Mouse (Mus musculus) midbrain, embryonic 13.5 days (tissue): ENCODE data around the gene Gpr152. TPM values are rescaled to one million over a fixed set of nuclear protein-coding genes. Genes with fewer than 3 reads are reported as not detected.
"Not testable (repeated sequence)": the region's sequence is repeated elsewhere in the genome, so short reads cannot be mapped to it uniquely, and the experiment has no call there.

Experiments used
- ATAC-seq: fragments of 200-750 bp; cut with Nextera tagmentation; 2 replicates; pipeline ENCODE4 v1.8.0; 2017; ENCODE audit warnings: mild to moderate bottlenecking, moderate TSS enrichment, moderate library complexity
- H3K27ac ChIP-seq: fragments of 300-500 bp; sonication (generic); 2 replicates; pipeline ENCODE4 v1.5.1; 2015; ENCODE audit warnings: inconsistent platforms, mild to moderate bottlenecking, moderate library complexity
- H3K27me3 ChIP-seq: fragments of 300-500 bp; sonication (generic); 2 replicates; pipeline ENCODE4 v1.6.1; 2015; ENCODE audit warnings: mild to moderate bottlenecking, inconsistent platforms
- H3K36me3 ChIP-seq: fragments of 300-500 bp; sonication (generic); 2 replicates; pipeline ENCODE4 v1.6.1; 2015; ENCODE audit warnings: mild to moderate bottlenecking, inconsistent platforms
- H3K4me1 ChIP-seq: fragments of 300-500 bp; sonication (generic); replicated peaks from 2 replicates; pipeline ENCODE4 v1.6.1; 2015; ENCODE audit warnings: inconsistent platforms
- H3K4me2 ChIP-seq: fragments of 300-500 bp; sonication (generic); replicated peaks from 2 replicates; pipeline ENCODE4 v1.6.1; 2015; ENCODE audit warnings: moderate library complexity, mild to moderate bottlenecking, inconsistent platforms
- H3K4me3 ChIP-seq: fragments of 300-500 bp; sonication (generic); replicated peaks from 2 replicates; pipeline ENCODE4 v1.5.1; 2015; ENCODE audit warnings: mild to moderate bottlenecking, inconsistent platforms
- H3K9ac ChIP-seq: fragments of 300-500 bp; sonication (generic); replicated peaks from 2 replicates; pipeline ENCODE4 v1.6.1; 2015; ENCODE audit warnings: mild to moderate bottlenecking, inconsistent platforms
- H3K9me3 ChIP-seq: fragments of 300-500 bp; sonication (generic); 2 replicates; pipeline ENCODE4 v1.6.1; 2016; ENCODE audit warnings: mild to moderate bottlenecking, inconsistent platforms
- WGBS: fragments of 180-500 bp; shearing (Covaris S2); methylation state at CpG from one replicate; pipeline ENCODE4 v1.1.7; 2015; 5-methylcytosine and 5-hydroxymethylcytosine counted together
- polyA plus RNA-seq: library from polyadenylated mRNA; unstranded; fragments of >200 nt; fragmentation: Nextera tagmentation; extraction: Ambion mirVana; gene quantifications from 2 replicates; pipeline ENCODE4 v1.2.1, GENCODE M21; 2015

The Gpr152 gene
- polyA plus RNA-seq, 1 experiment from 2014 or later: 0.08 TPM

DNA sequence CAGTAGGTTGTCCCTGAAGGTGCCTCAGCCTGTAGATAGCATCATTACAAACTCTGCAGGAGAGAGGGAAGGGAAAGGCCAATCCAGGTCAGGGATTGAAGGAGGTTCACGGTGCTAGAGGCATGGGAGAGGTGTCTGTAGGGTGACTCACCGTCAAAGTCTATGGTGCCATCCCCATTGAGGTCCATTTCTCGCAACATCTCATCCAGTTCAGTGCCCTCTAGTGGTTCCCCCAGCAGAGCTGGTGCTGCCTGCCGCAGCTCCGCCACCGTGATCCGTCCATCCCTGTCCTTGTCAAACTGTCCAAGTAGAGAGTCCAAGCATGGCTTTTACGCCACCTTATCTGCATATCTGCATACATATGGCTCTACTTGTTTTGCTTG lies 3.6 kb upstream of the Gpr152 start:
- not testable (repeated sequence) for H3K27ac ChIP-seq, ATAC-seq, H3K9me3 ChIP-seq, H3K4me3 ChIP-seq, H3K4me2 ChIP-seq, H3K27me3 ChIP-seq, H3K9ac ChIP-seq
- Histone ChIP-seq H3K4me1 (peaks cover 11% of the 10 kb centered on the region), H3K36me3 (peaks cover 26% of the 10 kb centered on the region)
- 28% methylated on average over 8 of the region's 8 CpGs for WGBS

DNA sequence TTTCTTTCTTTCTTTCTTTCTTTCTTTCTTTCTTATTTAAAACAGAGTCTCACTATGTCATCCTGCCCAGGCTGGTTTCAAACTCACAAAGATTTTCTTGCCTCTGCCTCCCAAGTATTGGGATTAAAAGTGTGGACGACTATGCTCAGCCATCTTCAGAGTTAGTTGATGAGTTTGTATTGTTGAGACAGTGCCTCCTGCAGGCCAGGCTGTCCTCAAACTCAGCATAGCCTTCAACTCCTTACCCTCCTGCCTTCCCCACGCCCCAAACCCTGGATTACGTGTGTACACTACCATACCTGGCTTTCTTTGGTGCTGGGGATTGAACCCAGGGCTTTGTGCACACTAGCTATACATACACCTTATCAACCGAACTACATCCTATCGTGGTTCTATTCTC lies 3.1 kb upstream of the Gpr152 start:
- WGBS: 74% methylated on average over 5 of the region's 5 CpGs
- Histone ChIP-seq H3K27me3 (no peaks in the 10 kb centered on the region; the same call in 1 of the 2 replicates), H3K9ac (no peak overlapping the region)

DNA sequence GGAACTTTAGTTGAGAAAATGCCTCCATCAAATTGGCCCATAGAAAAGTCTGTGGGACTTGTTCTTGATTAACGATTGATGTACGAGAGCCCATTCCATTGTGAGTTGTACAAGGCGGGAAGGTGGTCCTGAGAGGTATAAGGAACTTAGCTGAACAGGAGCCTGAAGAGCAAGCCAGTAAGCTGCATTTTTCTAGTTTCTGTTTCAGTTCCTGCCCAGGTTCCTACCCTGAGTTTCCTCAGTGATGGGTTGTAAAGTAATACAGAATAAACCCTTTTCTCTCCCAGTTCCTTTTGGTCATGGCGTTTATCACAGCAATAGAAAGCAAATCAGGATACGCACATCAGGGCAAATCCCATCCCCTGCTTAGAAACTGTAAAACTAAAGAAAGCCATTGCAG lies 1.7 kb upstream of the Gpr152 start:
- Histone ChIP-seq H3K4me3 (no peak overlapping the region), H3K9me3 (no peaks in the 10 kb centered on the region), H3K36me3 (peaks cover 6% of the 10 kb centered on the region), H3K27ac (no peak overlapping the region), H3K9ac (no peak overlapping the region), H3K4me2 (no peak overlapping the region), H3K4me1 (peaks cover 11% of the 10 kb centered on the region), H3K27me3 (no peaks in the 10 kb centered on the region; the same call in 1 of the 2 replicates)
- no peak for ATAC-seq
- WGBS: 85% methylated on average over 5 of the region's 5 CpGs

More for the DNA sequence above, 3.1 kb upstream of the Gpr152 start:
- H3K36me3 ChIP-seq: peaks cover 21% of the 10 kb centered on the region
- ATAC-seq: no peak
- no peak overlapping the region for H3K4me2 ChIP-seq
- no peak overlapping the region for H3K27ac ChIP-seq
- H3K9me3 ChIP-seq: no peaks in the 10 kb centered on the region
- no peak overlapping the region for H3K4me3 ChIP-seq
- H3K4me1 ChIP-seq: peaks cover 11% of the 10 kb centered on the region

DNA sequence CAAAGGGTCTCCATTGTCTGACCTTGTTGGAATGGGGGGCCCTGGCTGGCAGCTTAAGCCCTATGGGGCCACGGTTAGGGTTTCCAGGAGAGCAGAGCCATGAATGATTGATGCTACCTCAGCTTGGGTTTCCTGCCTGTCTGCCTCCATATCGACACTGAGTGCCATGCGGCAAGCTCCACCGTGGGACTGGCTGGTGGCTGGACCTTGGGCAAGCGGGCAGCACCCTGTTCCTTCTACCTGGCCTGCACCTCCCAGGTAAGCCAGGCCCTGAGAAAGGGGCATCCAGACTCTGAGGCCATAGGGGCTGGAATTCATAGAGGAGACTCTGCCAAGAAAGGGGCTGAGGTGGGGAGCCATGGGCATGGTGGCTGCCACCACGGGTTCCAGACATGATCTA lies 560 bp downstream of the Gpr152 start:
- Histone ChIP-seq H3K27me3 (no peaks in the 10 kb centered on the region; the same call in 1 of the 2 replicates), H3K4me3 (no peak overlapping the region), H3K4me1 (peaks cover 11% of the 10 kb centered on the region), H3K9me3 (no peaks in the 10 kb centered on the region), H3K9ac (no peak overlapping the region), H3K27ac (no peak overlapping the region), H3K36me3 (no peaks in the 10 kb centered on the region), H3K4me2 (no peak overlapping the region)
- no peak for ATAC-seq
- WGBS: 84% methylated on average over 6 of the region's 6 CpGs

DNA sequence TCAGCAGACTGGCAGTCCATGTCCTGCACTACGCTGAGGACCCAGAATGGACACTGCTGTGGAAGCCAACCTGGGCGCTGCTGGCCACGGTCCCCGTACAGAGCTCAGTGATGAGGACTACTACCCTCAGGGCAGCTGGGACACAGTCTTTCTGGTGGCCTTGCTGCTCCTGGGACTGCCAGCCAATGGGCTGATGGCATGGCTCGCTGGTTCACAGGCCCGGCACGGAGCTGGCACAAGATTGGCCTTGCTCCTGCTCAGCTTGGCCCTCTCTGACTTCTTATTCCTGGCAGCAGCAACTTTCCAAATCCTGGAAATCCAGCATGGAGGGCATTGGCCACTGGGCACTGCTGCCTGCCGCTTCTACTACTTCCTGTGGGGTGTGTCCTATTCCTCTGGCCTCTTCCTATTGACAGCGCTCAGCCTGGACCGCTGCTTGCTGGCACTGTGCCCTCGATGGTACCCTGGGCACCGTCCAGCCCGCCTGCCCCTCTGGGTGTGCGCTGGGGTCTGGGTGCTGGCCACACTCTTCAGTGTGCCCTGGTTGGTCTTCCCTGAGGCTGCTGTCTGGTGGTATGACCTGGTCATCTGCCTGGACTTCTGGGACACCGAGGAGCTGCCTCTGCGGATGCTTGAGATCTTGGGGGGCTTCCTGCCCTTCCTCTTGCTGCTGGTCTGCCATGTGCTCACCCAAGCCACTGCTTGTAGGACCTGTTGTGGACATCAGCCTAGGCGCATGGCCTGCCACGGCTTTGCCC lies 3.0 kb downstream of the Gpr152 start:
- no peak overlapping the region for H3K4me2 ChIP-seq
- peaks cover 13% of the 10 kb centered on the region for H3K4me1 ChIP-seq
- WGBS: 93% methylated on average over 18 of the region's 18 CpGs
- H3K27me3 ChIP-seq: no peaks in the 10 kb centered on the region
- ATAC-seq: no peak
- no peaks in the 10 kb centered on the region for H3K9me3 ChIP-seq
- no peak overlapping the region for H3K27ac ChIP-seq
- H3K36me3 ChIP-seq: no peaks in the 10 kb centered on the region
- no peak overlapping the region for H3K4me3 ChIP-seq
- no peak overlapping the region for H3K9ac ChIP-seq

DNA sequence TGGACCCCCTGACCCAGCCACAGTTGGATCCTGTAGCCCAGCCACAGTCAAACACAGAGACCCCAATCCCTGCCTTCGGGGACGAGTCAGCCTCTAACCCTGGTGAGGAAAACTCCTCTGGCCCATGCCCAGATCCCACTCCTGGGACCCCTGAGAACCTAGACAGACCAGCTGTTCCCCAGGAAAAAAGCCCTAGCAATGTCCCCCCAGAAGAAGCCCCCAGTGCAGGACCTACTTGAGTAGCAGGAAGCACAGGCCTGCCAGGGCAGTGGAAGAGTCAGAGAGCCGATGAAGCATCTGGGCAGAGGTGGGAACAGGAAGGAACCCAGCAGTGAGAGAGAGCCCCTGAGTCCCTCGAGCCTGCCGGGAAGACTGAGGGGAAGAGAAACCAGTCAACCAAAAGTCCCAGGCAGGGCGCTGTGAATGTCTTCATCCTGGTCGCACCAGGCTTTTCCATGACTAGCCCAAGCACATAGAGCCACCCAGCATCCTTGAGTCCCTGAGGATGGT lies 4.2 kb downstream of the Gpr152 start, which contains the start of gene Cabp4:
TSS of gene Cabp4 (minus strand) at position 275 of the 510 bp plus-strand sequence.
- H3K36me3 ChIP-seq: no peaks in the 10 kb centered on the region
- no peak within 1 kb of the TSS for H3K4me2 ChIP-seq
- H3K9me3 ChIP-seq: no peaks in the 10 kb centered on the region
- 84% methylated on average over 7 of the region's 7 CpGs for WGBS
- no peak within 1 kb of the TSS for H3K9ac ChIP-seq
- no peak for ATAC-seq
- no peak within 1 kb of the TSS for H3K4me3 ChIP-seq
- H3K27me3 ChIP-seq: no peaks in the 10 kb centered on the region
- H3K27ac ChIP-seq: no peak within 1 kb of the TSS
- peaks cover 20% of the 10 kb centered on the region for H3K4me1 ChIP-seq

DNA sequence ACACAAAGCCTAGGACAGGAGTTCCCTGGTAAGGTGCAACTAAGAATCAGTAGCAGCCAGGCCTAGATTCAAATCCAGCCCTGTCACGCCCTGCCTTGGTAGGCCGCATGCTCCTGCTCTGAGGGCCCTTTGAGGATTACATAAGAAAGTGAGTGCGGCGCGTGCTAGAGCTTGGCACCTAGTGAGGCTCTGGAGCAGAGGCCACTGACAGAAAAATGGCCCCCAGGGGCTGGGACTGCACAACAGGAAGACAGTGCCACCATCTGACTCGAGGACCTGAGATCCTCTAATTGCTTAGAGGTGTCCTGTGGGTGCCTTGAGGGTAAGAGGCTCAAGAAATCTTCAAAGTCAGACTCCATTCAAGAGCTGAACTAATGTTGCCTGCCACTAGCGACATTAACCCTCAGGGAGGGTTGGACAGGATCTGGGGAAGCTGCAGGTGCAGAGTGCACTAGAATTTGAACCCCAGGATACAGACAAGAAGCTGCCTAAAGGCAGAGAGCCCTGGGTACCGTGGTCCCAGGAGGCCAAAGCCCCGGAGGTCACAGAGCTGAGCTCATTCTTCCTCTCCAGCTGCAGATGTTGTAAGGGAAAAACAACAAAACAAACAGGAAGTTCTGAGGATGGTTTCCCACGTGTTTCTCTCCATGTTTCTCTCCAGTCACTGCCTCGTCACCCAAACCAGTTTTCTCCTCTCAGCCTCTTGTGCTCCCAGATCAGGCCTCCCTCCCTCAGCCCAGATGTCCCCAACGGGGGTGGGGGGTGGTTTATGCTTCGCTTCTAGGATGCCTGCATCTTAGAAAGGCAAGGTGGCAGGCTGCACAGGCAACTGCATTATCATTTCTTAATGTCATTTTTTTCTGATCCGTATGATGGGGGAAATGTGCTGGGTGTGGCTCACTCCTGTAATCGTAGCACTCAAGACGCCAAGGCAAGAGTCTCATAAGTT lies 5.2 kb downstream of the Gpr152 start:
- Histone ChIP-seq H3K9me3 (no peaks in the 10 kb centered on the region), H3K9ac (no peak overlapping the region), H3K27me3 (no peaks in the 10 kb centered on the region), H3K36me3 (no peaks in the 10 kb centered on the region), H3K27ac (no peak overlapping the region), H3K4me3 (no peak overlapping the region), H3K4me2 (no peak overlapping the region), H3K4me1 (peaks cover 21% of the 10 kb centered on the region)
- 86% methylated on average over 16 of the region's 16 CpGs for WGBS
- ATAC-seq: no peak

DNA sequence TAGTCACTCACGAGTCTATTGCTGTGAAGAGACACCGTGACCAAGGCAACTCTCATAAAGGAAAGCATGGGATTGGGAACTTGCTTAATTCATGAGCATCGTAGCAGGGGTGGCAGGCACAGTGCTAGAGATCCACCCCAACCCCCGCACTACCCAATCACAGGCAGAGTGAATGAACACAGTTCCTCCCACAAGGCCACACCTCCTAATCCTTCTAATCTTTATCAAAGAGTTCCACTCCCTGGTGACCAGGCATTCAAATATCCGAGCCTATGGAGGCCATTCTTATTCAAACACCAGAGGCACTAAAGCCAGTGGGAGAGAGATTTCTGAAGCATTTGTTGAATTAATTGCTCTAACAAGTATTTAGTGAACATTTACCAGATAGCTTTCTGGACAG lies 6.3 kb downstream of the Gpr152 start:
- Histone ChIP-seq H3K9me3 (no peaks in the 10 kb centered on the region), H3K9ac (no peak overlapping the region), H3K4me2 (no peak overlapping the region), H3K27me3 (no peaks in the 10 kb centered on the region), H3K4me1 (peaks cover 32% of the 10 kb centered on the region), H3K27ac (no peak overlapping the region), H3K36me3 (peaks cover 11% of the 10 kb centered on the region), H3K4me3 (no peak overlapping the region)
- no peak for ATAC-seq
- WGBS: 80% methylated on average over 5 of the region's 5 CpGs

DNA sequence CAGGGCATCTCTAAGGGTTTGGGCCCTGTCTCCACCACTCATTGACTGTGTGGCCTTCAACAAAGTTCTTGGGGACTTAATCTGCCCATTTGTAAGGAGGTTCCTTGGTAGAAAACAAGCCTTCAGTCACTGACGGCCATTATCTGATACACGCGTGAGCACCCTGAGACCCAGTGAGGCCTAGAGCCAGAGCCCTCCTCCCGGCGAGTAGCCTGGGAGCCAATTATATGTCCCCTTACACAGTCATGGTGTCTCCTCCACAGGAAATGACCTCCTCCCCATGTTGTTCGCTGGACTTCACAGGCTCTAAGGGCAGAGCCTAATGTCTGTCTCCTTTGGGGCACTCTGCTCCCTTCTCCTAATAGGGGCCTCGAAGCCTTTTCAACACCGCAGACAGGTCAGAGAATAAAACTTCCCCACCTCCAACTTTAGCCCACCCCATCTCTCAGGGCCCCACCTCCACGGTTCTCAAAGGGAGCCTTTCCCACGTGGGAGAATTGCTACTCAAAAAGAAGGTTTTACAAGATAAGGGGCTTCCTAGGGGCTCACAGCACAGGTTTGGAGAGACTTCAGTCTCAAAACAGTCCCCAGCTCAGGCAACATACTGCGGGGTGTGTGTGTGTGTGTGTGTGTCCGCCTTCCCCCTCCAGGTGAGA lies 6.9 kb downstream of the Gpr152 start:
- WGBS: 60% methylated on average over 12 of the region's 12 CpGs
- H3K27ac ChIP-seq: no peak overlapping the region
- ATAC-seq: no peak
- H3K4me3 ChIP-seq: no peak overlapping the region
- no peaks in the 10 kb centered on the region for H3K9me3 ChIP-seq
- H3K4me1 ChIP-seq: peaks cover 35% of the 10 kb centered on the region
- H3K4me2 ChIP-seq: no peak overlapping the region
- peaks cover 16% of the 10 kb centered on the region for H3K36me3 ChIP-seq
- H3K27me3 ChIP-seq: no peaks in the 10 kb centered on the region
- H3K9ac ChIP-seq: no peak overlapping the region

DNA sequence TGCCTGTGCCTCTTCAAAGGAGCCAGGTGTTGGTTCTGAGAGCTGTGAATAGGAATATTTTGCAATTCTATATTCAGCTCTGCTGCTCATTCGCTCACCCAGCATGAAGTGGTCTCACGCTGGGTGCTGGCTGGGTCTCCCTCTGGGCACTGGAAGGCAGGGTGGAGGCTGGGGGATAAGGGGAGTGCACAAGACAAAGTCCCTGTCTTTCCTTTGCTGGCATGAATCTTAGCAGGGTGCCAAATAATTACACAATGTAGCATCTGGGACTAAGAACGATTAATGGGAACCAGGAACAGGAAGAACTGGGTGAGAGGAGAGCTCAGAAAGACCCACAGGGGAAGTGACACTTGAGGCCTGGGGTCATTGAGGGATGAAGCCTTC lies 7.4 kb downstream of the Gpr152 start:
- no peak overlapping the region for H3K4me2 ChIP-seq
- H3K4me3 ChIP-seq: no peak overlapping the region
- H3K36me3 ChIP-seq: peaks cover 20% of the 10 kb centered on the region
- no peak overlapping the region for H3K9ac ChIP-seq
- ATAC-seq: no peak
- H3K4me1 ChIP-seq: peaks cover 35% of the 10 kb centered on the region
- no peaks in the 10 kb centered on the region for H3K27me3 ChIP-seq
- no peaks in the 10 kb centered on the region for H3K9me3 ChIP-seq
- 50% methylated on average over 3 of the region's 3 CpGs for WGBS
- H3K27ac ChIP-seq: no peak overlapping the region

DNA sequence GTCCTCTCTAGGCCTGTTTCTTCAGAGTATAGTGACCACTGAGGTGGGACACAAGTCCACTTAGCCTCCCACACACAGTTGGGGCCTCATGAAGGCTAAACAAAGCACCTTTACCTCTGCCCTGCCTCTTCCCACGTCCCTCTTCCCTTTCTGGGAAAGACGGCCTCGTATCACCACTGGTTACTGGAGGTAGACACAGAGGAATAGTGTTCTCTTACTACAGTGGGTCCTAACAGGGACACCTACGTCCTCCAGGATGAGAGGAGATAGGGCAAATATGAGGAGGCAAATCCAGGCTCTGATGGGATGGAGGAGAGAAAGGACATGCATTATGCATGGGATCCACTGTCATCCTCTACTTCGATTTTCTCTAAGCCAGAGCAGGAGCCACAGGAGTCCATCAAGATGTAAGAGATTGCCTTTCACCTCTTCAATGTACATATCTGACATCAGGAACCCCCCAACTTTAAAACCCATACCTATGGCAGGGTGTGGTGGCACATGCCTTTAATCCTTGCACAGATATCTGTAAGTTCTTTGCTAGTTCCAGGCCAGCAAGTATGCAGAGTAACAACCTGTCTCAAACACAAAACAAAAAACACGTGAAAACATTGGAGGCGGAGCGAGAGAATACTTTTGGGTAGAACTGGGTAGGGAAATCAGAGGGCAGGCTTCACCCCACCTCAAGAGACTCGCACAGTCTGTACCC lies 8.3 kb downstream of the Gpr152 start:
- Histone ChIP-seq H3K9me3 (no peaks in the 10 kb centered on the region), H3K4me3 (peak overlapping the region; percentile 90), H3K4me1 (peaks cover 35% of the 10 kb centered on the region), H3K27ac (peak overlapping the region; percentile 44; the same call in 1 of the 2 replicates), H3K4me2 (peak overlapping the region; percentile 94), H3K36me3 (peaks cover 28% of the 10 kb centered on the region), H3K27me3 (no peaks in the 10 kb centered on the region), H3K9ac (peak overlapping the region; percentile 92)
- WGBS: 31% methylated on average over 9 of the region's 9 CpGs
- ATAC-seq: peak; percentile 51
